Mouse (Mus musculus) liver, postnatal 0 days (tissue): ENCODE measurements at regions not wholly inside any gene's neighbourhood (a gene's known extent, or its start where the extent isn't known, plus 50 kb on each side); places are given as distances from the start of the nearest gene placed in this dataset.

Experiments
- CTCF ChIP-seq: sonication (generic); IDR thresholded peaks from 2 replicates; pipeline ENCODE4 v1.5.1; 2016; ENCODE audit warnings: antibody characterized with exemption, low read depth
- EP300 ChIP-seq: IDR thresholded peaks from 2 replicates; pipeline ENCODE4 v1.6.1; 2016; ENCODE audit warnings: antibody characterized with exemption, low read depth, mild to moderate bottlenecking

- no peak for TF ChIP-seq EP300
- TF ChIP-seq CTCF, result no peak
Measured at GRCm38 (mm10) chrX:76116562-76116961, 147.5 kb upstream of the Cldn34b3 start.
